Mouse (Mus musculus) left cerebral cortex, adult 11 months (tissue): ENCODE measurements around the gene Adap1.

ENCODE experiments used
- DNase-seq: peaks from one replicate; pipeline ENCODE4 v3.0.0; 2022; ENCODE audit warnings: low spot score

The Adap1 gene

DNA sequence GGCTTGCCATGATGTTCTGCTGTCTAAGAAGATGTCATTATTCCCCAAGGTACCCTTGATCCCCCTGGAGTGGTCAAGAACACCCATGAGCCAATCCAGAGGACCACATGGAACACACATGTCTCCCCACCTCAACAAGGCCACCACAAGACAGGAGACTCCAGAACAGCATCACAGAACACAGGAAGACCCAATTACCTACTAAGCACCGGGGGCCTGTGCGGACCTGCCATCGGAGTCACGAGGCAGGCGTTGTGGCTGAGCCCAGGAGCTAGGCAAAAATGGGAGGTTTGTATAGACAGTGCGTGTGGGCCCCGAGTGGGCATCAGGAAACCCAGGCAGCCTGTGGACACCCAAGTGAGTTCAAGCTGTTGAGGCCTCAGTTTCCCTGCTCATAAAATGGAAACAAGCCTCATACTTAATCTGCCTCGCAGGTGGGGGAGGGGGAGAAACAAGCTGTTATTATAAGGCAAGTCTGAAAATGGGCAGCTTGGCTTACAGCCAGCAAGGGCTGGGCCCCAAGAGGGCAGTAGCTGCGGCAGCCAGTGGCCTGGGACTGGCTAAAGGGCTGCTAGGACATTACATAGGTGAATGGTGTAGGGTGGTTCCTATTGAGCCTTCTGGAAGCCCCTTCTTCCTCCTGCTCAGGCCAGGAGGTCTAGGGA lies 2.0 kb downstream of the Adap1 start:
- no peak for DNase-seq

DNA sequence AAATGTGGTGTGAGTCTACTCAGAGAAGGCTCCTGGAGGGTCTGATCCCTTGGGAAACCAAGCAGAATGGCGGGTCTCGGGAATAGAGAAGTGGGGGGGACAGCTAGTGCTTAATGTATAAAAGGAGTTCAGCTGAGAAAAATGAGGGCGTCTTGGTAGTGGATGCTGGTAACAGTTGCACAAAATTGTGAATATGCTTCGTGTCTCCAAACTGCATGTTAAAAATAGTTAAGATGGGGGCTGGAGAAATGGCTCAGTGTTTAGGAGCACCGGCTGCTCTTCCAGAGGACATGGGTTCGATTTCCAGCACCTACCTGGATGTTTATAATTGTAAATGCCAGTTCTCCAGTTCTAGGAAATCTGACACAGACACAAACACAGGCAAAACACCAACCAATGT lies 4.1 kb downstream of the Adap1 start:
- no peak for DNase-seq

DNA sequence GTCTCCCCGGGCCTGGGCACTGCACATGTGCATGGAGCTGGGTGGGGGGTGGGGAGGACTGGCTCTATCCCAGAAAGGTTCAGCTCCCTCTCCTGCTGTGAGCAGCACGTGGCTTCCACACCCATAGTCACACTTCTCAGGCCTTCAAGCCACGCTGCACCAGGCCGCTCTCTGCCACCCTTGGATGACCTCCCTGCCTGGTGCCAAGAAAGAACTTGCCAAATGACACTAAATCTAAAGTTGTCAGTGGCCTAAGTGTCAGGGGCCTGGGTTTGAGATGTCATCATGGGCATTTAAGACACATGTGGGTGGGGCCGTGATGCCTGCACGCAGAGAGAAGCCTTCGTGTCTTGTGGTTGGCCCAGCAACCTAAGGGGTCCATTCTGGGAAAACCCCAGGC lies 5.0 kb downstream of the Adap1 start:
- DNase-seq: no peak

DNA sequence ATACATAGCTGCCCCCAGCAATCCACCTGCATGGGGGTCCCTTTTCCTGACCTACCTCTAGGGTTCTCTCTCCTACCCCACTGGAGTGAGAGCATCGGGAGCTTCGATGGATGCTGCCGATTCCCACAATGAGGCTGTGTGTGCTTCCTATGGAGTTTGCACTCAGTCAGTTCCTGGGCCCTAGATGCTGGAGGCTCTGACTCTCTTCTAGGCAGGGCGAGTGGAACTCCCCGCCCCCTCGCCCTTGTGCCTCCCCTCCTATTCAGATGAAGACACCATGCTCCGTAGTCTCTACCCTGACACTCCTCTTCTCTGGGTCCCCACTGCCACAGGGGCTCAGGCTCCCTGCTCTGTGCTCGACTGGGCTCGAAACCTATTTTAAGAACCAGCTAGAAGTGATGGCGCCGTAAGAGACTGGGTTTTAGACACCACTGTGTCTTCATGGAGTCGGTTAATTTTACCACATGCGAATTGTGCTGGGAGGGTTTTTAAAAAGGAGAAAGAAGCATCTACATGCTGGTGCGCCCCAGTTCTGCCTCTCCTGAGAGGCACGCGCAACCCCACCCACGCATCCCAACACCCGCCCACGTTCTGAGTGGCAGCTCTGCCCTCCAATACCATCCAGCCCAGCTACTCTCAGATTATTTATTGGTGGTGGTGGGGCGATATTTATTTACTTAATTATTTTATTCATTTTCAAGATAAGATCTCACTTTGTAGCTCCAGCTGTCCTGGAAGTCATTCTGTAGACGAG lies 7.5 kb downstream of the Adap1 start:
- peak; percentile 49 for DNase-seq

DNA sequence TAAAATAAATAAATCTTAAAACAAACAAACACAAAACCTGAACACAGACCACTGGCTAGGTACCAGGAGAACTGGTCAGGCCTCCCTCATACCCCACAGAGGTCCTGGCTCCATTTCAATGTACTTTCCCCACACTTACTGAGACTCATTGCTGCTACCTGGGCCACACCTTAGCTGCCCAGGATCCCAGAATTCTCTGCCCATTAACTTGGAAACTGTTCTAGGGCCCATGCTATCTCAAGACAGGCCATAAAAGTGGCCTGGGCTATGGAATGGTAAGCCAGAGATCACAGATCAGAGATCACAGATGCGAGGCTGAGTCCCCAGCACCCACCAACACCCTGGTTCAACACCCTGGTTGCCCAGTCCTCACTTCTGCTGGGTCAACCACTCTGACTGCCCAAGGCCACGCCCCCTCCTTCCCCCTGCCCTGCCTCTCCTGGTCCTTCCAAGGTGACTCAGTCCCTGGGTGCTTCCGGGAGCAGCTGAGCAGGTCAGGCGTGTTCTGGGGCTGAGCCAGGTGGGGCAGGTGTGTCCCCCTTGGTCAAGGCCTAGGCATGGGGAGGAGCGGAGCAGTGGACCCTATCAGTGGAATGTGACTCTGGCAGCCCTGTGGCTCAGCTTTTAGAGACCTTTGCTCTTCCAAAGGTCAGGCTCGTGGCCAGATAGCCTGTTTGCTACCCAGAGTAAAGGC lies 8.3 kb downstream of the Adap1 start:
- no peak for DNase-seq

DNA sequence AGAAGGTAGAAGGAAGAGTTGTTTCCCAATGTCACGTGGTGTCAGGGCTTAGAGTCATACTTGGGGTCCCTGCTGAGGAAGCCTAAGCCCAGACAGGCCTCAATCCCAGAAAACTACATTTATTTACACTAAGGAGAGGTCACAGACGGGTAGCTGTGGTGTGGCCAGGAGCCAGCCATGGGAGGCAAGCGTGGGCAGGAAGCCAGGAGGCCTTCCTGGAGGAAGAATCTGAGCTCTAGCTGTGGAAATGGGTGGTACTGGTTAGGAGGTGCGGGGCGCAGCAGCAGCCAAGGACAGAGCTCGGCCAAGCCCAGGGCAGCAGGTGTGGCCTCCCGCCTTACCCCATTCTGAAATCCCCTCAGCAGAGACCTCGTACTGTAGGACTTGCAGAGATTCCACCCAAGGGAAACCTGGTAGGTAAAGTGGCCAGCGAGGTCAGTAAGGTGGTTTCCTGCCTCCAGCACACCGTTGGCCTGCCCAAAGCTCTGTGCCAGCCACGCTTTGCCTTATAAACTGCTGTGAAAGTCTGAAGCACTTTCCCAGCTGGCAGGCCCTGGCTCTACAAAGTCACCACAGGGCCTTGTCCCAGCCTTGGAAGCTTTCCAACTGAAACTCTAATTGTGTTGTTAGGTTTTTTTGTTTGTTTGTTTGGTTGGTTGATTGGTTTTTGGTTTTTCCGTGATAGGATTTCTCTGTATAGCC lies 10.3 kb downstream of the Adap1 start:
- DNase-seq: no peak

DNA sequence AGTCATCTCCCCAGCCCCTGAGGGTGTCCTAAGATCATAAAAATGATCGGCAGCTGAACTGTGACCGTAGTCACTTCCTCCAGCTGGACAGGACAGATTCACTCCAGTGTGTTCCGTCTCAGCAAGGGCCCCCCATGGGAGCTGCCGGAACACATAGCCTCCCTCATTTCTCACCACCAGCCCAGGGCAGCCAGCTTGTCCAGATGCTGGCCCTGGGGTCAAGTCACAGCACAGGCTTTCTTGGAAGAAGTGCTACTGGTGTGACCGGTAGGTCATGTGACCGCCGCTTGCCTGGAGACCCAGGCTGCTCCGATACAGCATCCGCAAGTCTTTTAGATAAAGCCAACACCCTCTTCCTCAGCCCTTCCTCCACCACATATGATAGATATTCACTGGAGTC lies 11.9 kb downstream of the Adap1 start:
- DNase-seq: no peak

DNA sequence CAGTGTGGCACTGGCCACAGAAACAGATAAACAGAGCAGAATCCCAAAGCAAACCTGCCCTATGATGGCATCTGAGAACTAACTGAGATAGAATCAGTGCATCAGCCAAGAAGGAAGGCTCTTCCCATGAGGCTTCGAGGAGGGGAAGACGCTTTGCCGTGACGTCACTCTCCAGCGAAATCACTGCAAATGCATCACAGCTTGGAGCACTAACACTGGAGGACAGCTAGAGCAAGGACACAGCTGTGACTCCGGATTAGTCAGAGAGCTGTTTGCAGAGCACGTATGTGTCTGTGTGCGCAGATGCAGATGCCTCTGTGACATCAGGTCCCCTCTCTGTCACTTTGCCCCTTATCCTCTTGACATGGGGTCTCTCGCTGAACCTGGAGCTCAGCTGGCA lies 13.6 kb downstream of the Adap1 start:
- no peak for DNase-seq

DNA sequence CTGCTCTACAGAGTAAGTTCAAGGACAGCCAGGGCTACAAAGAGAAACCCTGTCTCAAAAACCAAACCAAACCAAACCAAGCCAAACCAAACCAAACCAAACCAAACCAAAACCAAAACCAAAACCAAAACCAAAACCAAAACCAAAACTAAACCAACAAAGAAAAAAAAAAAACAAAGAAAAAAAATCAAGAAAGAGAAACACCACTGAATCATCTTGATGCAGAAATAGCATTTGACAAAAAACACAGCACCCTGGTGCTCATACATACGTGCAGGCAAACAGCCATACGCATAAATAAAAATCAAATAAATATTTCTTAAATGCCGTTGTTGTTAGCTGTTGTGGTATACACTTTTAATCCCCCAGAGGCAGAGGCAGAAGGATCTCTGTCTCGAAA lies 14.9 kb downstream of the Adap1 start:
- DNase-seq: no peak

DNA sequence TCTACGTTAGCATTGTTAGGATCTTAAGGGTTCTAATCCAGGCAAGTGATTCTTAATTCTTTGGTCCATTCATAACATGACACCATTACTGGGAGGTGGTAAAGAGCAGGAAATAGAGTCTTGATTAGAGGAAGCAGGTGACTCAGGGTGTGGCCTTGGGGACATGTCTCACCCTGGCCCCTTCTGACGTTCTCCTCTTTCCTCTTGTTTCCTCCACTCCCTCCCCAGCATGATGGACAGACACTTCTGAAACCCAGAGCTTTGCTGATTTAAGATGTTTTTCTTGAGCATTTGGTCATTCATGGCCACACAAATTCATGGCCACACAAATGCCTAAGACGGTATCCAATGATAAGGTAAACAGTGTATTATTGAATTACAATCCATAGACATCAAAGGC lies 15.5 kb downstream of the Adap1 start:
- no peak for DNase-seq

DNA sequence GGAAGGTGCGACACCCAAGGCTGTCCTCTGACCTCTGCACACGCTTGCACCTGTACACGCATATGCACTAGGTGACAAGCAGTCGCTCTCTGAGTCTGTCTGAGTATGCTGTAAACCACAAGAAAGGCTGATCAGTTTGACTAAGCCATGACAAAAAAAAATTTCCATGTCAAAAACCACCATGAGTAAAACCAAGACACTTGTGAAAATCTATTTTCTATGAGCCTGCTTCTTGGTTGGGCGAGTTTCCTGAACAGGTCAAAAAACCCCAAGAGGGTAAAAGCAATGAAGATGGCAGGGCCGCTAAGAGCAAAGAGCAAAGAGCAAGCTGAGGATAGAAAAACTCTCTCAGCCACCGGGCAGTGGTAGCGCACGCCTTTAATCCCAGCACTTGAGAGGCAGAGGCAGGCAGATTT lies 21.8 kb downstream of the Adap1 start:
- DNase-seq: no peak

DNA sequence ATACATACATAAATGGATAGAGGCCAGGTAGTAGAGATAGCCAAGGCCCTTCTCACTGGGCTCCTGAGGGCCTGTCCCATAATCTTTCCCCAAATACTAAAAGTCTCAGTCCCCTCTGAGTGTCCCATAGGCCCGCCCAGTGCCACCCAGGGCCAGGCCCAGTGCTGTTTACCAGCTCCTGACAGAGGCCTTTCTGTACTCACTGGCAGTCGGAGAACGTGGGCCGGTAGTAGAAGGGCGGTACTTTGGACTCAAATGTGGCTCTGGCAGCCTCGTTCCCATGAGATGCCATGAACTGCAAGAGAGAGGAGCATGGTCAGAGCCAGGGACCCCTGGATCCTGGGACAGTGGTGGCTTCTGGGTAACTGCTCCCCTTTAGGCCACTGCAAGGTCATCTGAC lies 23.3 kb downstream of the Adap1 start:
- no peak for DNase-seq

DNA sequence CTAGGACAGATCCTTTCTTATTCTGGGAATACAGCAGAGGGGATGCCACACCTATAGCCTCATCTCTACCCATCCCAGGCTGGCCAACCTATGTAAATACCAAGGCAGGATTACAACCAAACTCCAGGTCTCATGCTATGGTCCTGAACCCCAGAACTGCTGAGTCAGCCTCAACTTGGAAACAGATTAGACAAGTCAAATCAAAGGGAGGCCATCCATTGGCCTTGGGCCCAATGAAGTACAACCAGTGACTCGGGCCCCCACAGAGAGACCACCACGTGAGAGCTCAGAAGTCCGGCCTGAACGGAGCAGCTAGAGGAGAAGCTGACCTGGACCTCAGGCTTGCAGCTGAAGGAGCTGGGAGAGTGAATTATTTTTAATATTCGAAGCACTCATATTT lies 27.7 kb downstream of the Adap1 start:
- DNase-seq: no peak

DNA sequence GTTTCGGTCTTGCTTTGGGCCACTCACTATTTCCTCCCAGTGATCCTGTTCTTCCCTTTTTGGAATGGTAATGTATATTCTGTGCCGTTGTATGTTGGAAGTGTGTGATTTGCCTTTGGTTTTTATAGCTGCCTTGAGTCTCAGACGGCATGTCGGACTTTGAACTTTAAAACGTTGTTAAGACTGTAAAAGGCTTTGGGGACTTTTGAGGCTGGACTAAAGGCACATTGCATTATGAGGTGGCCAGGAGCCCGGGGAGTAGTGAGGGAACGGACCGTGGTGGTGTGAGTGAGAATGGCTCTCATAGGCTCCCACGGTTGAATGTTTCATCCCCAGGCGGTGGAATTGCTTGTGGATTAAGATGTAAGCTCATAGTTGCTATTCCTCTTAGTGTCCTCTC lies 28.3 kb downstream of the Adap1 start:
- DNase-seq: no peak

DNA sequence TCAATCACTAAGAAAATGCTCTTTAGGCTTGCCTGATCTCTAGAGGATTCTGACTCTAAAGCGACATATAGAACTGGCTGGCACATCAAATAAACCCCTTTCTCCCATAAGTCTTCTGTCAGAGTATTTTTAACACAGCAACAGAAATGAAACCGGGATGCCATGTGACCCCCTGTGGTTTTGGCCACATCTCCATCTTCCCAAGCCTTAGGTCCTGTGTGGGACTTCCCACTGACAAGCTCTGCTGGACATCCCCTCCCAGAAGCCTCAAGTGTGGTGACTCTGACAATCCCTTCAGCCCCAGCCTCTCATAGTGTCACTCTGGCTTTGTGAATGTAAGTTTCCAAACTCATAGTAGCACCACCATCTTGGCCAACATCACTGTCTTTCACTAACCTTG lies 31.3 kb downstream of the Adap1 start:
- DNase-seq: no peak

DNA sequence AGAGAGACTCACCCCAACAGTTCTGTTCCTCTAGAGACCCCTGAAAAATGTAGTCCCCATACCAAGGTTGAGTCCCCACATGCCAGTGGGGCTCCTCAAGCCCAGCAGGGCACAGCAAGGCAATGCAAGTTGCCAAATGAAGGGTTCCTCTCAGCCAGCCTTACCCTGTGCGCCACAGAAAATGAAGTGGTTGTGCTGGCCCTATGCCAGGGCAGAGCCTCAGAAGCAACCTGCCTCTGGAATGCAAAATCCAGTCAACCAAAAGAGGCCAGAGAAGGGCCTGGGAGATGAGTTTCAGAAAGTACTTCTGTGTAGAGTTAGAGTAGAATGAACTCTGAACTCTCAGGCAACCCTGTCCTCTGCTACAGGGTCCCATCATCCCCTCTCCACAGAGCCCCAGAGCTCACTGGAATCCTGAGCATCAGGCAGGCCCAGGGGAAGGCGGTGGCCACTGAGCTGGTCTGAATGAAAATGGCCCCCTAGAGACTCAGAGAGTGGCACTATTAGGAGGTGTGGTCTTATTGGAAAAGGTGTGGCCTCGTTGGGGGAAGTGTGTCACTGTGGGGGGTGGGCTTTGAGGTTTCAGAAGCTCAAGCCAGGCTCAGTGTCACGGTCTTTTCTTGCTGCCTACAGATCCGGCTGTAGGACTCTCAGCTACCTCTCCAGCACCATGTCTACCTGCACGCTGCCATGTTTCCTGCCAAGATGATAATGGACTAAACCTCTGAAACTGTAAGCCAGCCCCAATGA lies 33.4 kb downstream of the Adap1 start:
- DNase-seq: no peak

DNA sequence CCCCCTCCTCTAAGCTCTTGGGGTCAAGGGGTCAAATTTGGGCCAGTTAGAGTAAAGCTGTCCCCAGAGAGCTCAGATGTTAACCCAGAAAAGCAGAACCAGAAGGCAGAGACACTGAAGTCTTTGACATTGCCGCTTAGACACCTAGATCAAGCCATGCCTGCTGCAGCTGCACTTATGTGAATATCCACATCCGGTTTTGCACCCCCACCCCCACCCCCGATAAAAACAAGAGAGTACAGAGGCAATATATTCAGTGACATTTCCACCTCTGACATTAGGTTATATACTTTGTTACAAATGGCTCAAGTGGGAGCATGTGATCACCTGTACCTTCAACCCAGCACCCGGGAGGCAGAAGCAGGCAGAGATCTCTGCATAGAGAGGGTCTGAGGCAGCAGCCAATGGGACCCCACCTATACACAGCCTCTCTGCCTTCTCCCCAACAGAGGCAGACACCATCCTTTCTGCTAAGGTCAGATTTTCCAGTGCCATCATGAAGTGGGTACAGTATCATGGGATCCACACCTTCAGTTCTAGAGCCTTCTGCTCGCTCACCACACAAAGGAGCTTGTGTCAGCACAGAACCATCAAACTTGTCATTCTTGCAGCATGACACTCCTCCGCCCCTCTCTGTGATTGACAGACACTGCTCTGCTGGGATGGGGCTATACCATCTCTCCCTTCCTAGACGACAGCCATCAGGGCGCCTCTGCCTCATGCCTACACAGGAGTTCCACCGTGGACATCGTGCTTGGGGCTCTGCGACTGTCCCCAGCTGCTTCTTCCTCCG lies 34.8 kb downstream of the Adap1 start:
- DNase-seq: no peak

DNA sequence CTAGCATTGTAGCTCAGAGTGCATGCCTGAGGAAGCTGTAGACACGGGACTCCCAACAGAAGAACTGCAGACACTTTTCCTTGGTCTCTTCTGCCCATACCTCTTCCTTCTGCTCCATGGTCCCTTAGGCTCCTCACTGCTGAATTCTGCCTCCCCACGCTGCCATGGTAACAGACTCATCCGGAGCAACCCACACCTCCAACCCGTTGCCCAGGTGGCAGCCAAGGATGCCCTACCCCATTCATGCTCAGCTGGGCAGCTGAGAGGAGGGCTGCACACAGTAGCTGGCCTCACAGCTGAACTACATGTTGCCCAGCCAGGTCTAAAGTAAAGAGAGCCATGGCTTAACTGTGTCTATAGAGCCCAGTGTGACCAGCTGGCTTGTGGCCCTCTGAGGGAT lies 36.8 kb downstream of the Adap1 start:
- no peak for DNase-seq

DNA sequence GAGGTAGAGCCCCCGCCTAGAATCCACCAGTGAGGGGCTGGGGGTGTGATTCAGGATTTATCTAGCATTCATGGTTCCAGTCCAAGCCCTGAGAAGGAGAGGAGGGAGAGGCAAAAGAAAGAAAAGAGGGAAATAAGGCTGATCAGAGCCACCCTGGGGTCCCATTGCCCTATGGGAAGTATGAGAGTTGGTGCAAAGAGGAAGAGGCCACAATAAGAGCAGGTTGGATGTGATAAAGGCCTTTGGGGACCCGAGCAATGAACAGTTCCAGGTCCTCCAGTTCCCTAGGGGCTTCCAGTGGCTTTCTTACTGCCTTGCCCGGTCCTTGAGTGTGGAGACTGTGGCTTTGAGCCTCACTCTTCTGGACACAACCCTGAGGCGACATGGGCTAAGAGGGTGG lies 37.6 kb downstream of the Adap1 start:
- DNase-seq: no peak

DNA sequence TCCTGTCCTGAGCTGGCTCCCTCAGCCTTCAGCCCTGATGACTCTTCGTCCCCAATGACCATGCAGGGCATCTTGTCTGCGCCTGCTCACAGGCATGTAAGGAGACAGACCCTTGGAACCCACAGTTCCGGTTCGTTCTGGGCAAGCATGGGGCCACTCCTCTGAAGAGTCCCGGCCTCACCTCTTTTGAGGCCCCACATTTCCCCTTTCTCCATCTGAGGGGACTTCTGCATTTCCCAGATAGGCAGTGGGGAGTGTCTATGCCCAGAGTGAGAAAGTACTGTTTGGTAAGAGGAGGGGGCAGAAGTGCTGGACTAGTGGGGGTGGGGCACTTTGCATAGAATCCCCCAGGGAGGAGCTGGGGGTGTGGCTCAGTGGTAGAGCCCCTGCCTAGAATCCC lies 38.3 kb downstream of the Adap1 start:
- DNase-seq: no peak
